ENCODE assay signal across 31 mouse cellular contexts in the genomic region with DNA sequence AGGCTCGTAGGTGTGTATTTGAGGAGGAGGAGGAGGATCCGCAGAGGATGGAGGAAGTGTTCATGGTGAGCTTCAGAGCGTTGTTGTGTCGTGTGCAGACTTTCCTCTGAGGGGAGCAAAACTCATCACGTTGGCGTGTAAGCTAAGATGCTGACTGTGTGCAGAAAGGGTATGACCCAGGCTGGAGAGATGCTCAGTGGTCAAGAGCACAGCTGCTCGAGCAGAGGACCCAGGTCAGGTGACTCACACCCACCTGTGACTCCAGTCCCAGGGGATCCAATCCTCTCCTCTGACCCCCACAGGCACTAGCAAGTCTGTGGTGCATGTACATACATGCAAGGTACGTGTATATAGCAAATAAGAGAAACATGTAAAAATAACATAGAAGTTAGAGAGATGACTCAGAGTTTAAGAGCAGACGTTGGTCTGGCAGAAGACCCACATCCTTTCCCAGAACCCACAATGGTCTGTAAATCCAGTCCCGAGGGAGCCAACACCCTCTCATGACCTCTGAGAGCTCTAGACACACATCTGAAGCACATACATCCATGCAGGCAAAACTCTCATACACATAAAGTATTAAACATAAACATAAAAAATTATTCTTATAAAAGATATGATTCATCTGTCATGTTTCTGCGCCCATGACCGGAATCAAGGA. TPM values are rescaled to one million over a fixed set of nuclear protein-coding genes. Genes with fewer than 3 reads are reported as not detected.
DNase-seq lines count a peak whose midpoint lies in the region; ATAC-seq and TF ChIP-seq lines count a peak whose summit lies in the region.
"Had no signal": no experiment of that assay in that cellular context is flagged by ENCODE, and none has a peak within 500 bp of the region (broad histone marks: within the 10 kb centered on the region; RNA-seq: fewer than 3 reads in every experiment).

No protein-coding gene starts in this region.

- WGBS in midbrain, embryonic 11.5 days, result 79% methylated on average over 12 of the region's 12 CpGs
- 81% methylated on average over 12 of the region's 12 CpGs for WGBS in midbrain, embryonic 16.5 days

- H3K9me3 ChIP-seq in midbrain, embryonic 11.5 days (ENCODE audit: control insufficient read depth, low read length), result no peaks in the 10 kb centered on the region
- no peaks in the 10 kb centered on the region for H3K9me3 ChIP-seq in midbrain, embryonic 16.5 days (replicated peaks; ENCODE audit: control insufficient read depth, low read length, poor library complexity, severe bottlenecking)
- H3K9me3 ChIP-seq: embryonic facial prominence, embryonic 10.5 days; embryonic facial prominence, embryonic 13.5 days; forebrain, embryonic 12.5 days; forebrain, embryonic 15.5 days; hindbrain, embryonic 12.5 days; hindbrain, embryonic 15.5 days had no signal

- H3K4me3 ChIP-seq in midbrain, embryonic 11.5 days (ENCODE audit: low read depth, low read length), result no peak overlapping the region
- H3K4me3 ChIP-seq in midbrain, embryonic 16.5 days (ENCODE audit: low read depth, low read length), result no peak overlapping the region
- H3K4me3 ChIP-seq in C2C12 (ENCODE audit: insufficient read depth, poor library complexity, severe bottlenecking), result no peak overlapping the region
- no peak overlapping the region for H3K4me3 ChIP-seq in myocyte
- H3K4me3 ChIP-seq: embryonic facial prominence, embryonic 10.5 days; embryonic facial prominence, embryonic 13.5 days; erythroblast, embryonic 14.5 days; forebrain, embryonic 12.5 days; forebrain, embryonic 15.5 days; heart, adult 2 months; hindbrain, embryonic 12.5 days; hindbrain, embryonic 15.5 days had no signal

- ATAC-seq in midbrain, embryonic 11.5 days (ENCODE audit: low FRiP score), result no peak
- ATAC-seq in midbrain, embryonic 16.5 days, result no peak
- ATAC-seq: activated CD4-positive, CD25-positive, alpha-beta regulatory T cell, adult 4 months; CD4-positive, CD25-positive, alpha-beta regulatory T cell, adult 4 months; forebrain, embryonic 15.5 days; intestine, postnatal 0 days had no signal

- DNase-seq in midbrain, embryonic 11.5 days (ENCODE audit: low spot score, missing footprints), result peak; percentile 10
- no peak for DNase-seq in T-cell, adult 2 months (ENCODE audit: low spot score)
- no peak for DNase-seq in kidney, adult 11 months
- DNase-seq: adrenal gland, postnatal 10 days; B cell, adult 2 months; cerebellum, adult 11 months; cerebellum, adult 2 months; cerebellum, adult 9-11 months; cerebellum, postnatal 25 days; embryo, embryonic 11 days; gastrocnemius, postnatal 25 days; heart, adult 2 months; kidney, adult 8-10 months had no signal

- H3K36me3 ChIP-seq in midbrain, embryonic 11.5 days (ENCODE audit: control insufficient read depth, insufficient read depth, low read length), result no peaks in the 10 kb centered on the region
- no peaks in the 10 kb centered on the region for H3K36me3 ChIP-seq in midbrain, embryonic 16.5 days (ENCODE audit: control insufficient read depth, insufficient read depth, low read length)
- H3K36me3 ChIP-seq in C2C12 (ENCODE audit: control insufficient read depth, insufficient read depth), result no peaks in the 10 kb centered on the region
- H3K36me3 ChIP-seq in myocyte (ENCODE audit: control insufficient read depth, insufficient read depth), result no peaks in the 10 kb centered on the region
- H3K36me3 ChIP-seq: embryonic facial prominence, embryonic 10.5 days; embryonic facial prominence, embryonic 13.5 days; forebrain, embryonic 12.5 days; forebrain, embryonic 15.5 days; hindbrain, embryonic 15.5 days had no signal

- no peak for TF ChIP-seq POLR2A in myocyte (IDR thresholded peaks at IDR 0.05; ENCODE audit: insufficient read length, low read depth)

- no peaks in the 10 kb centered on the region for H3K79me3 ChIP-seq in C2C12 (ENCODE audit: low read depth)

- H3K27me3 ChIP-seq in midbrain, embryonic 11.5 days (ENCODE audit: control insufficient read depth, insufficient read depth, low read length), result no peaks in the 10 kb centered on the region
- H3K27me3 ChIP-seq in midbrain, embryonic 16.5 days (ENCODE audit: control insufficient read depth, insufficient read depth, low read depth, low read length), result no peaks in the 10 kb centered on the region
- H3K27me3 ChIP-seq in C2C12 (ENCODE audit: control insufficient read depth, insufficient read depth, insufficient read length), result no peaks in the 10 kb centered on the region
- H3K27me3 ChIP-seq in myocyte (ENCODE audit: control insufficient read depth, insufficient read depth, insufficient read length), result no peaks in the 10 kb centered on the region
- H3K27me3 ChIP-seq: embryonic facial prominence, embryonic 13.5 days; forebrain, embryonic 12.5 days; forebrain, embryonic 15.5 days; hindbrain, embryonic 12.5 days; hindbrain, embryonic 15.5 days had no signal

- H3K4me2 ChIP-seq in midbrain, embryonic 11.5 days, result no peak overlapping the region
- H3K4me2 ChIP-seq in midbrain, embryonic 16.5 days (ENCODE audit: low read length), result no peak overlapping the region
- peak overlapping the region; percentile 26 for H3K4me2 ChIP-seq in myocyte (ENCODE audit: low read depth)
- H3K4me2 ChIP-seq: embryonic facial prominence, embryonic 13.5 days; forebrain, embryonic 12.5 days; forebrain, embryonic 15.5 days; heart, embryonic 11.5 days; hindbrain, embryonic 12.5 days; hindbrain, embryonic 15.5 days had no signal

- no peak for TF ChIP-seq CTCF in C2C12 (IDR thresholded peaks at IDR 0.05; ENCODE audit: control insufficient read depth, insufficient read depth, insufficient read length)

- H3K79me2 ChIP-seq in C2C12 (ENCODE audit: control insufficient read depth, insufficient read depth), result no peaks in the 10 kb centered on the region
- H3K79me2 ChIP-seq in myocyte (ENCODE audit: control insufficient read depth, insufficient read depth), result no peaks in the 10 kb centered on the region

- no peak overlapping the region for H3K27ac ChIP-seq in midbrain, embryonic 11.5 days (ENCODE audit: low read depth, low read length)
- no peak overlapping the region for H3K27ac ChIP-seq in midbrain, embryonic 16.5 days (ENCODE audit: low read length)
- H3K27ac ChIP-seq: embryonic facial prominence, embryonic 10.5 days; embryonic facial prominence, embryonic 13.5 days; forebrain, embryonic 12.5 days; forebrain, embryonic 15.5 days; heart, adult 2 months; hindbrain, embryonic 12.5 days; hindbrain, embryonic 15.5 days had no signal

- H3K4me1 ChIP-seq in midbrain, embryonic 11.5 days (ENCODE audit: control insufficient read depth, insufficient read depth, low read length), result no peaks in the 10 kb centered on the region
- no peaks in the 10 kb centered on the region for H3K4me1 ChIP-seq in midbrain, embryonic 16.5 days (ENCODE audit: control insufficient read depth, insufficient read depth, low read length)
- H3K4me1 ChIP-seq: embryonic facial prominence, embryonic 10.5 days; embryonic facial prominence, embryonic 13.5 days; forebrain, embryonic 12.5 days; forebrain, embryonic 15.5 days; hindbrain, embryonic 12.5 days; hindbrain, embryonic 15.5 days had no signal

- no peak overlapping the region for H3ac ChIP-seq in C2C12 (ENCODE audit: control insufficient read depth, insufficient read length, low read depth)
- H3ac ChIP-seq in myocyte (ENCODE audit: control insufficient read depth, insufficient read length), result no peak overlapping the region

- H3K9ac ChIP-seq in midbrain, embryonic 11.5 days (ENCODE audit: low read length), result no peak overlapping the region
- H3K9ac ChIP-seq in midbrain, embryonic 16.5 days (ENCODE audit: low read depth, low read length), result no peak overlapping the region
- H3K9ac ChIP-seq: embryonic facial prominence, embryonic 13.5 days; forebrain, embryonic 12.5 days; forebrain, embryonic 15.5 days; hindbrain, embryonic 12.5 days; hindbrain, embryonic 15.5 days had no signal

TF ChIP-seq in C2C12, 6 proteins besides CTCF, POLR2A, EP300 and RAD21:
- TF ChIP-seq MYOG (IDR thresholded peaks at IDR 0.05; ENCODE audit: control insufficient read depth, extremely low read depth, insufficient read length) (no peak), MYOD1 (IDR thresholded peaks at IDR 0.05; ENCODE audit: control insufficient read depth, insufficient read length, low read depth) (peak; percentile 85), CEBPB (IDR thresholded peaks at IDR 0.05; ENCODE audit: low read depth) (no peak), FOSL1 (IDR thresholded peaks at IDR 0.05; ENCODE audit: insufficient read depth, low read length, poor library complexity, severe bottlenecking) (peak; percentile 36), MAX (IDR thresholded peaks at IDR 0.05) (no peak), USF1 (IDR thresholded peaks at IDR 0.05; ENCODE audit: low read depth) (peak; percentile 8)

TF ChIP-seq in myocyte, 11 proteins besides CTCF, POLR2A, EP300 and RAD21 (continues in another document):
- TF ChIP-seq CEBPB (IDR thresholded peaks at IDR 0.05; ENCODE audit: insufficient read depth, poor library complexity, severe bottlenecking), result no peak
- TF ChIP-seq E2F4 (IDR thresholded peaks at IDR 0.05; ENCODE audit: insufficient read depth), result no peak
- TF ChIP-seq POLR2AphosphoS2 (IDR thresholded peaks at IDR 0.05; ENCODE audit: insufficient read length, low read depth), result no peak
- TF ChIP-seq MYOG (IDR thresholded peaks at IDR 0.05; ENCODE audit: control insufficient read depth in 1 of 3, insufficient read depth in 1 of 3, insufficient read length in 2 of 3, low read depth in 2 of 3), result peak in 1 of 3 experiments; percentile 42
- no peak for TF ChIP-seq SRF (IDR thresholded peaks at IDR 0.05; ENCODE audit: control insufficient read depth, insufficient read length, low read depth)
- TF ChIP-seq USF1 (IDR thresholded peaks at IDR 0.05; ENCODE audit: low read depth), result peak; percentile 18

RNA-seq across cellular contexts. Expression of gene Gm21976, which starts 1.4 kb away (rescaled TPM):
- polyA plus RNA-seq in midbrain, embryonic 11.5 days (2014; fragmentation: Nextera tagmentation; extraction: Ambion mirVana), result not detected in 2 replicates
- not detected in 2 replicates for polyA plus RNA-seq in midbrain, embryonic 16.5 days (2015; fragmentation: Nextera tagmentation; extraction: Ambion mirVana)
- not detected for polyA plus RNA-seq in C2C12 (2012; fragmentation: generic; extraction: Trizol)
- not detected for polyA plus RNA-seq in myocyte (2012; fragmentation: generic; extraction: Trizol)
- polyA plus RNA-seq: activated CD4-positive, CD25-positive, alpha-beta regulatory T cell, adult 4 months; CD4-positive, CD25-positive, alpha-beta regulatory T cell, adult 4 months; cerebellum, adult 2 months; cortical plate, adult 2 months; embryonic facial prominence, embryonic 10.5 days; embryonic facial prominence, embryonic 13.5 days; erythroblast, embryonic 14.5 days; forebrain, embryonic 12.5 days; forebrain, embryonic 15.5 days; heart, adult 2 months; heart, embryonic 11.5 days; heart, embryonic 14.5 days; heart, postnatal 0 days; hindbrain, embryonic 12.5 days; hindbrain, embryonic 15.5 days; intestine, embryonic 14.5 days; intestine, postnatal 0 days had no signal

RNA-seq across cellular contexts. Expression of gene Ankra2, which starts 18.2 kb away (rescaled TPM):
- 40.6 and 41.9 TPM in 2 replicates for polyA plus RNA-seq in midbrain, embryonic 11.5 days (2014; fragmentation: Nextera tagmentation; extraction: Ambion mirVana)
- polyA plus RNA-seq in midbrain, embryonic 16.5 days (2015; fragmentation: Nextera tagmentation; extraction: Ambion mirVana), result 76.0 and 88.0 TPM in 2 replicates
- polyA plus RNA-seq in C2C12 (2012; fragmentation: generic; extraction: Trizol) (4.7 TPM), myocyte (2012; fragmentation: generic; extraction: Trizol) (9.0 TPM)

RNA-seq across cellular contexts. Expression of gene Utp15, which starts 18.3 kb away (rescaled TPM):
- 40.4 and 42.9 TPM in 2 replicates for polyA plus RNA-seq in midbrain, embryonic 11.5 days (2014; fragmentation: Nextera tagmentation; extraction: Ambion mirVana)
- 33.2 and 34.7 TPM in 2 replicates for polyA plus RNA-seq in midbrain, embryonic 16.5 days (2015; fragmentation: Nextera tagmentation; extraction: Ambion mirVana)
- 13.7 TPM for polyA plus RNA-seq in C2C12 (2012; fragmentation: generic; extraction: Trizol)
- 7.3 TPM for polyA plus RNA-seq in myocyte (2012; fragmentation: generic; extraction: Trizol)

RNA-seq across cellular contexts. Expression of gene Btf3, which starts 35.7 kb away (rescaled TPM):
- 823 and 852 TPM in 2 replicates for polyA plus RNA-seq in midbrain, embryonic 11.5 days (2014; fragmentation: Nextera tagmentation; extraction: Ambion mirVana)
- 461 and 495 TPM in 2 replicates for polyA plus RNA-seq in midbrain, embryonic 16.5 days (2015; fragmentation: Nextera tagmentation; extraction: Ambion mirVana)
- polyA plus RNA-seq in C2C12 (2012; fragmentation: generic; extraction: Trizol) (1,114 TPM), myocyte (2012; fragmentation: generic; extraction: Trizol) (1,134 TPM)
